Mouse (Mus musculus) liver, embryonic 11.5 days (tissue): ENCODE data around the gene Ctla4. TPM values are rescaled to one million over a fixed set of nuclear protein-coding genes. Genes with fewer than 3 reads are reported as not detected.

Experiments
- ATAC-seq: fragments of 200-750 bp; cut with Nextera tagmentation; replicated peaks from 2 replicates; pipeline ENCODE4 v1.8.0; 2017; ENCODE audit warnings: moderate number of reproducible peaks, mild to moderate bottlenecking, moderate TSS enrichment, moderate library complexity; ENCODE audit not compliant: low FRiP score
- DNase-seq: peaks from one replicate; pipeline ENCODE4 v3.0.0-alpha.2; 2017; ENCODE audit warnings: low spot score
- H3K27ac ChIP-seq: fragments of 300-500 bp; sonication (generic); 2 replicates; pipeline ENCODE4 v1.5.1; 2014; ENCODE audit warnings: mild to moderate bottlenecking, low read depth, low read length, control low read depth
- H3K27me3 ChIP-seq: fragments of 300-500 bp; sonication (generic); replicated peaks from 2 replicates; pipeline ENCODE4 v1.6.1; 2014; ENCODE audit warnings: low read length, mixed read lengths; ENCODE audit not compliant: control insufficient read depth, insufficient read depth
- H3K36me3 ChIP-seq: fragments of 300-500 bp; sonication (generic); 2 replicates; pipeline ENCODE4 v1.6.1; 2014; ENCODE audit warnings: mild to moderate bottlenecking, low read length, moderate library complexity, mixed read lengths; ENCODE audit not compliant: control insufficient read depth, insufficient read depth
- H3K4me1 ChIP-seq: fragments of 300-500 bp; sonication (generic); replicated peaks from 2 replicates; pipeline ENCODE4 v1.6.1; 2014; ENCODE audit warnings: low read length, mixed read lengths; ENCODE audit not compliant: control insufficient read depth, insufficient read depth
- H3K4me2 ChIP-seq: fragments of 300-500 bp; sonication (generic); 2 replicates; pipeline ENCODE4 v1.6.1; 2014; ENCODE audit warnings: mild to moderate bottlenecking, control low read depth, moderate library complexity
- H3K4me3 ChIP-seq: fragments of 300-500 bp; sonication (generic); 2 replicates; pipeline ENCODE4 v1.5.1; 2014; ENCODE audit warnings: low read depth, low read length, control low read depth
- H3K9ac ChIP-seq: fragments of 300-500 bp; sonication (generic); 2 replicates; pipeline ENCODE4 v1.6.1; 2014; ENCODE audit warnings: low read depth, low read length, control low read depth
- H3K9me3 ChIP-seq: fragments of 300-500 bp; sonication (generic); 2 replicates; pipeline ENCODE4 v1.6.1; 2016; ENCODE audit warnings: low read length, inconsistent platforms, mixed read lengths; ENCODE audit not compliant: control insufficient read depth
- WGBS: fragments of 180-500 bp; shearing (Covaris S2); extraction: QIAGEN DNeasy Blood & Tissue Kit; methylation state at CpG from one replicate; pipeline ENCODE4 v1.1.7; 2014; 5-methylcytosine and 5-hydroxymethylcytosine counted together
- polyA plus RNA-seq: library from polyadenylated mRNA; unstranded; fragments of >200 nt; fragmentation: Nextera tagmentation; extraction: Ambion mirVana; gene quantifications from 2 replicates; pipeline ENCODE4 v1.2.1, GENCODE M21; 2014

Ctla4 gene
- polyA plus RNA-seq, 1 experiment from 2014 or later = not detected

DNA sequence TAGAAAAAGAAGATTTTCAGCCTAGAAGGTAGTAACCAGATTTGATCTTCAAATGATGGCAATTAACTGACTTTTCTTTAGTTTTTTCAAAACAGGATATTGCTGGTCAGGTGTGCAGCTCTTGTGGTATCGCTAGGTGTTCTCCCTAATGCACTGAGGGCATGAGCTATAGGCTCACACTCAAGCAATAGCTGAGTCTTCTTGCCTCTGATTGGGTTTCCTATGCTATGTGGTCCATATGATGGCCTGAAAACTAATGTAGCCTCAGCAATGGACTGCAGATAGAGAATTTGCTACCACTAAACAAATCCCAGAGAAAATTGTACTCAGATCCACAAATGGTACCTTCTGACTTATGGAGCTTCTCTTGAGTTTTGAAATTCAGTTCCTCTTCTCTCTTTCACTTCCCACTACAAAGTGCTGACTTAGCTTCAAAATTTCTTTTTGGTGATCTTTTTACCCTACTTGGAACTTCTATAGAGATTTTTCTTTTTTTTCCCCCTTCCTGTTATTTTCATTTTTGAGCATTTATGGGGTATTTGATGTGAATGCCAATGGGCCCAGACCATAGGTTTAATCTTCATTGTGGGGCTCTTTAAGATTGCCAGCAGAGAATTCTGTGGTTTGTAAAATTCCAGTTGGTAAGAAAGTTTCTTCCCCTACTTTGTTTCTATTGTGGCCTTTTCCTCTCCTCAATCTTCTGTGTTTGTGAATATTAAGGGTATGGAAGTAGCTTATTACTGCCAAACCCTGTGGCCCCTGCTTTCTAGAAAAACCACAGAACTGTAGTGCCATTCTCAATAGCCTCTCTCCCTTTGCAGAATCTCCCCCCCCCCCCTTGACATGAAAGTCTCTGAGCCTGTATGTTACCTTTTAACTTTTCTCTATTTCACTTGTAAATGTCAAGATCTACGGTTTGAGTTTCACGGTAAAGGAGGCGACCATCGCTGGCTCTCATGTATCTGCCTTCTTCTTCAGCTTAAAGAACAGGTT is 54.6 kb downstream of the Ctla4 start:
- no peak for DNase-seq
- WGBS = 89% methylated on average over 5 of the region's 5 CpGs
- ATAC-seq = no peak
- Histone ChIP-seq H3K27ac (no peak overlapping the region), H3K27me3 (no peaks in the 10 kb centered on the region), H3K4me3 (no peak overlapping the region), H3K4me1 (no peaks in the 10 kb centered on the region), H3K36me3 (no peaks in the 10 kb centered on the region), H3K4me2 (no peak overlapping the region), H3K9ac (no peak overlapping the region), H3K9me3 (no peaks in the 10 kb centered on the region)

- H3K27me3 ChIP-seq = no peaks in the 10 kb centered on the region
- no peak for ATAC-seq
- no peak overlapping the region for H3K9ac ChIP-seq
- H3K36me3 ChIP-seq = no peaks in the 10 kb centered on the region
- no peak overlapping the region for H3K4me3 ChIP-seq
- H3K27ac ChIP-seq = no peak overlapping the region
- WGBS = 64% methylated on average over 2 of the region's 2 CpGs
- H3K4me1 ChIP-seq = no peaks in the 10 kb centered on the region
- no peak overlapping the region for H3K4me2 ChIP-seq
- H3K9me3 ChIP-seq = no peaks in the 10 kb centered on the region
- no peak for DNase-seq
These were observed 56.1 kb downstream of the Ctla4 start for GRCm38 (mm10) chr1:60942921-60943320.

- Histone ChIP-seq H3K4me2 (no peak overlapping the region), H3K36me3 (no peaks in the 10 kb centered on the region), H3K4me3 (no peak overlapping the region), H3K27me3 (no peaks in the 10 kb centered on the region), H3K9ac (no peak overlapping the region), H3K27ac (no peak overlapping the region), H3K4me1 (no peaks in the 10 kb centered on the region), H3K9me3 (no peaks in the 10 kb centered on the region)
- ATAC-seq (no peak), DNase-seq (no peak)
- 84% methylated on average over 8 of the region's 8 CpGs for WGBS
These were observed 59.0 kb downstream of the Ctla4 start for GRCm38 (mm10) chr1:60945633-60946401.

DNA sequence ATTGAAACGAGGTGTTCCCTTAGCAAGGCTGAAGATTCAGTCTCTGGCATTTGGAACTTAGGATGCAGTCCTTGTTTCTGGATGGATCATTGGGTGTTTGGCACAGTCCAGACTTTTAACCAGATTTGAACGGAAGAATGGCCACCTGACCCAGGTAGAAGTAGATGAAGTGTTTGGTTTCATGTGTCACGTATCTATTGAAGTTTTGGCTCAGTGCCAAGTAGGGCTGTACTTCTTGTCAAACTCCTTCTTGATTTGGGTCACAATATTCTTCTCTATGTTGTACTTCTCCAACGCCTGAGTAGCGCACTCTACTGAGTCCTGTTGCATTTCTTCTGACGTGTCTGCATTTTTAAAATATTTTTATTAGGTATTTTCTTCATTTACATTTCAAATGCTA is 61.3 kb downstream of the Ctla4 start:
- no peak overlapping the region for H3K9ac ChIP-seq
- no peak overlapping the region for H3K27ac ChIP-seq
- no peak for DNase-seq
- WGBS = 87% methylated on average over 6 of the region's 6 CpGs
- no peak overlapping the region for H3K4me3 ChIP-seq
- no peaks in the 10 kb centered on the region for H3K9me3 ChIP-seq
- H3K4me2 ChIP-seq = no peak overlapping the region
- H3K4me1 ChIP-seq = no peaks in the 10 kb centered on the region
- H3K36me3 ChIP-seq = no peaks in the 10 kb centered on the region
- ATAC-seq = no peak
- no peaks in the 10 kb centered on the region for H3K27me3 ChIP-seq

- no peaks in the 10 kb centered on the region for H3K36me3 ChIP-seq
- H3K27ac ChIP-seq = no peak overlapping the region
- H3K27me3 ChIP-seq = no peaks in the 10 kb centered on the region
- ATAC-seq (no peak), DNase-seq (no peak)
- WGBS = 71% methylated on average over 7 of the region's 7 CpGs
- H3K4me3 ChIP-seq = no peak overlapping the region
- H3K4me2 ChIP-seq = no peak overlapping the region
- no peaks in the 10 kb centered on the region for H3K9me3 ChIP-seq
- no peak overlapping the region for H3K9ac ChIP-seq
- no peaks in the 10 kb centered on the region for H3K4me1 ChIP-seq
These were observed 66.2 kb downstream of the Ctla4 start for GRCm38 (mm10) chr1:60952958-60953357.

DNA sequence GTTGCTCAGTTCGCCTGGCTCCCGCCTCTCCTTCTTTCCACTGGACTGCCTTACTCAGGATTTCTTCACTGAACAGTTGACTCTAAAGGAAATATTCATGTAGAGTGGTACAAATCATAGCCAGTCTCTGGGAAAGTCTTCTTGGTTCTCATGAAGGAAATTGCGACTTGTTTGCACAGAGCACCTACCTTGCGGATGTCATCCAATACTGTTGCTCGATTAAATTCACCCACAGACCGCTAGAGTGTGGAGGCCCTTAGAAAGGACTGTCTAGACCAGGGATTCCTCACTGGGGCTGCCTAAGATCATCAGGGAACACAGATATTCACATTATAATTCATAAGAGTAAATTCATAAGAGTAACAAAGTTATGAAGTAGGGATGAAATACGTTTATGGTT is 66.9 kb downstream of the Ctla4 start:
- Histone ChIP-seq H3K4me2 (no peak overlapping the region), H3K9me3 (no peaks in the 10 kb centered on the region), H3K4me1 (no peaks in the 10 kb centered on the region), H3K36me3 (no peaks in the 10 kb centered on the region), H3K9ac (no peak overlapping the region), H3K27me3 (no peaks in the 10 kb centered on the region), H3K27ac (no peak overlapping the region), H3K4me3 (no peak overlapping the region)
- no peak for ATAC-seq
- no peak for DNase-seq
- 86% methylated on average over 7 of the region's 7 CpGs for WGBS

GRCm38 (mm10) chr1:60954759-60955158 is 68.0 kb downstream of the Ctla4 start:
- no peak overlapping the region for H3K9ac ChIP-seq
- H3K27me3 ChIP-seq = no peaks in the 10 kb centered on the region
- 53% methylated on average over 2 of the region's 2 CpGs for WGBS
- H3K4me3 ChIP-seq = no peak overlapping the region
- H3K27ac ChIP-seq = no peak overlapping the region
- no peak for DNase-seq
- H3K4me1 ChIP-seq = no peaks in the 10 kb centered on the region
- no peaks in the 10 kb centered on the region for H3K36me3 ChIP-seq
- H3K9me3 ChIP-seq = no peaks in the 10 kb centered on the region
- ATAC-seq = no peak
- H3K4me2 ChIP-seq = no peak overlapping the region

- 86% methylated on average over 3 of the region's 3 CpGs for WGBS
- DNase-seq = no peak
- Histone ChIP-seq H3K9me3 (no peaks in the 10 kb centered on the region), H3K27me3 (no peaks in the 10 kb centered on the region), H3K4me2 (no peak overlapping the region), H3K4me3 (no peak overlapping the region), H3K27ac (no peak overlapping the region), H3K4me1 (no peaks in the 10 kb centered on the region), H3K36me3 (no peaks in the 10 kb centered on the region), H3K9ac (no peak overlapping the region)
- no peak for ATAC-seq
These were observed 68.4 kb downstream of the Ctla4 start for GRCm38 (mm10) chr1:60955186-60955585.
